Mouse (Mus musculus) myocyte (in vitro differentiated cells): ENCODE measurements at regions not wholly inside any gene's neighbourhood (a gene's known extent, or its start where the extent isn't known, plus 50 kb on each side); places are given as distances from the start of the nearest gene placed in this dataset.

Source experiments
- E2F4 ChIP-seq: IDR thresholded peaks from one replicate; pipeline ENCODE4 v1.6.1; 2011; ENCODE audit warnings: mild to moderate bottlenecking, control low read depth, moderate library complexity; ENCODE audit not compliant: insufficient read depth
- MAX ChIP-seq: IDR thresholded peaks from one replicate; pipeline ENCODE4 v1.6.1; 2011; ENCODE audit warnings: low read depth, mild to moderate bottlenecking, control low read depth
- MYOD1 ChIP-seq, 3 experiments: IDR thresholded peaks; one replicate each; pipeline ENCODE4 v1.6.1; 2011; ENCODE audit warnings: control low read depth in 2 of 3, low read depth in 2 of 3, mild to moderate bottlenecking in 2 of 3, moderate library complexity in 1 of 3; ENCODE audit not compliant: insufficient read length in 2 of 3, control insufficient read depth in 1 of 3
- POLR2A ChIP-seq: IDR thresholded peaks from one replicate; pipeline ENCODE4 v1.6.1; 2011; ENCODE audit warnings: low read depth, mild to moderate bottlenecking, control low read depth, moderate library complexity; ENCODE audit not compliant: insufficient read length
- POLR2AphosphoS2 ChIP-seq: IDR thresholded peaks from one replicate; pipeline ENCODE4 v1.6.1; 2011; ENCODE audit warnings: low read depth, control low read depth; ENCODE audit not compliant: insufficient read length
- SRF ChIP-seq: IDR thresholded peaks from one replicate; pipeline ENCODE4 v1.6.1; 2011; ENCODE audit warnings: low read depth; ENCODE audit not compliant: control insufficient read depth, insufficient read length
- TCF3 ChIP-seq: IDR thresholded peaks from one replicate; pipeline ENCODE4 v1.6.1; 2011; ENCODE audit warnings: low read depth, control low read depth; ENCODE audit not compliant: insufficient read length
- USF1 ChIP-seq: IDR thresholded peaks from one replicate; pipeline ENCODE4 v1.6.1; 2011; ENCODE audit warnings: low read depth, mild to moderate bottlenecking, control low read depth, moderate library complexity

- no peak for TF ChIP-seq USF1
- no peak for TF ChIP-seq POLR2A
- no peak for TF ChIP-seq SRF
- TF ChIP-seq E2F4: no peak
- no peak for TF ChIP-seq MYOD1 (IDR thresholded peaks at IDR 0.05; ENCODE audit: control insufficient read depth in 1 of 3, insufficient read length in 2 of 3, low read depth in 2 of 3)
- TF ChIP-seq TCF3: no peak
- no peak for TF ChIP-seq MAX
- no peak for TF ChIP-seq POLR2AphosphoS2
Observed at GRCm38 (mm10) chr19:27149567-27149966, 66.7 kb upstream of the Vldlr start.
